Mouse (Mus musculus) embryonic facial prominence, embryonic 10.5 days (tissue): ENCODE measurements at regions not wholly inside any gene's neighbourhood (a gene's known extent, or its start where the extent isn't known, plus 50 kb on each side); places are given as distances from the start of the nearest gene placed in this dataset.
"Not testable (repeated sequence)": the region's sequence is repeated elsewhere in the genome, so short reads cannot be mapped to it uniquely, and the experiment has no call there.

Source experiments
- DNase-seq: peaks from one replicate; pipeline ENCODE4 v3.0.0-alpha.2; 2017; ENCODE audit warnings: low spot score
- H3K27ac ChIP-seq: fragments of 300-500 bp; sonication (generic); replicated peaks from 2 replicates; pipeline ENCODE4 v1.5.1; 2016; ENCODE audit warnings: mild to moderate bottlenecking
- H3K27me3 ChIP-seq: fragments of 300-500 bp; sonication (generic); replicated peaks from 2 replicates; pipeline ENCODE4 v1.6.1; 2016; ENCODE audit warnings: low read depth, mild to moderate bottlenecking; ENCODE audit not compliant: poor library complexity, severe bottlenecking
- H3K36me3 ChIP-seq: fragments of 300-500 bp; sonication (generic); replicated peaks from 2 replicates; pipeline ENCODE4 v1.6.1; 2016; ENCODE audit warnings: mild to moderate bottlenecking, moderate library complexity
- H3K4me1 ChIP-seq: fragments of 300-500 bp; sonication (generic); 2 replicates; pipeline ENCODE4 v1.6.1; 2016
- H3K4me3 ChIP-seq: fragments of 300-500 bp; sonication (generic); 2 replicates; pipeline ENCODE4 v1.5.1; 2016; ENCODE audit warnings: mild to moderate bottlenecking, moderate library complexity
- H3K9me3 ChIP-seq: fragments of 300-500 bp; sonication (generic); 2 replicates; pipeline ENCODE4 v1.6.1; 2016; ENCODE audit warnings: mild to moderate bottlenecking
- WGBS: fragments of 180-500 bp; shearing (Covaris S2); methylation state at CpG from one replicate; pipeline ENCODE4 v1.1.7; 2016; 5-methylcytosine and 5-hydroxymethylcytosine counted together

GRCm38 (mm10) chr13:118055546-118055945 lies 330.9 kb upstream of the B430218F22Rik start:
- not testable (repeated sequence) for H3K4me1 ChIP-seq, DNase-seq, H3K4me3 ChIP-seq, H3K27me3 ChIP-seq, H3K36me3 ChIP-seq, H3K9me3 ChIP-seq, H3K27ac ChIP-seq
- WGBS = 89% methylated on average over 8 of the region's 8 CpGs

- Histone ChIP-seq H3K27me3 (no peaks in the 10 kb centered on the region), H3K9me3 (no peaks in the 10 kb centered on the region), H3K4me3 (no peak overlapping the region), H3K36me3 (no peaks in the 10 kb centered on the region), H3K4me1 (no peaks in the 10 kb centered on the region; the same call in 1 of the 2 replicates), H3K27ac (no peak overlapping the region)
- no peak for DNase-seq
These were observed 320.9 kb upstream of the B430218F22Rik start for GRCm38 (mm10) chr13:118065518-118065917.

GRCm38 (mm10) chr13:118068038-118068437 lies 318.4 kb upstream of the B430218F22Rik start:
- Histone ChIP-seq H3K4me1 (no peaks in the 10 kb centered on the region; the same call in 1 of the 2 replicates), H3K4me3 (no peak overlapping the region), H3K27ac (no peak overlapping the region), H3K27me3 (no peaks in the 10 kb centered on the region), H3K9me3 (no peaks in the 10 kb centered on the region), H3K36me3 (no peaks in the 10 kb centered on the region)
- 65% methylated on average over 2 of the region's 2 CpGs for WGBS
- peak; percentile 14 for DNase-seq

GRCm38 (mm10) chr13:118086306-118086705 lies 300.1 kb upstream of the B430218F22Rik start:
- Histone ChIP-seq H3K36me3 (no peaks in the 10 kb centered on the region), H3K27ac (no peak overlapping the region), H3K4me1 (no peaks in the 10 kb centered on the region), H3K27me3 (no peaks in the 10 kb centered on the region), H3K9me3 (no peaks in the 10 kb centered on the region), H3K4me3 (no peak overlapping the region)
- no peak for DNase-seq
- 78% methylated on average over 5 of the region's 5 CpGs for WGBS

- Histone ChIP-seq H3K36me3 (no peaks in the 10 kb centered on the region), H3K27ac (no peak overlapping the region), H3K4me1 (no peaks in the 10 kb centered on the region), H3K27me3 (no peaks in the 10 kb centered on the region), H3K4me3 (no peak overlapping the region), H3K9me3 (no peaks in the 10 kb centered on the region)
- WGBS = 87% methylated on average over 2 of the region's 2 CpGs
- no peak for DNase-seq
These were observed 299.5 kb upstream of the B430218F22Rik start for GRCm38 (mm10) chr13:118086966-118087365.

GRCm38 (mm10) chr13:118088100-118088499 lies 298.3 kb upstream of the B430218F22Rik start:
- 92% methylated on average over 4 of the region's 4 CpGs for WGBS
- H3K27me3 ChIP-seq = no peaks in the 10 kb centered on the region
- H3K9me3 ChIP-seq = no peaks in the 10 kb centered on the region
- no peak overlapping the region for H3K27ac ChIP-seq
- no peak for DNase-seq
- no peak overlapping the region for H3K4me3 ChIP-seq
- no peaks in the 10 kb centered on the region for H3K36me3 ChIP-seq
- H3K4me1 ChIP-seq = no peaks in the 10 kb centered on the region

GRCm38 (mm10) chr13:118095174-118095573 lies 291.3 kb upstream of the B430218F22Rik start:
- H3K4me1 ChIP-seq = no peaks in the 10 kb centered on the region
- H3K27ac ChIP-seq = no peak overlapping the region
- H3K27me3 ChIP-seq = no peaks in the 10 kb centered on the region
- no peaks in the 10 kb centered on the region for H3K36me3 ChIP-seq
- no peak overlapping the region for H3K4me3 ChIP-seq
- 76% methylated on average over 1 of the region's 1 CpGs for WGBS
- no peaks in the 10 kb centered on the region for H3K9me3 ChIP-seq
- DNase-seq = no peak
